Mouse (Mus musculus) hindbrain, embryonic 16.5 days (tissue): ENCODE data around the gene Ctdsp1. TPM values are rescaled to one million over a fixed set of nuclear protein-coding genes. Genes with fewer than 3 reads are reported as not detected.
A peak's percentile ranks its signal among the peaks of the same experiment; 100 is the strongest.

ENCODE experiments used
- ATAC-seq: fragments of 200-750 bp; cut with Nextera tagmentation; 2 replicates; pipeline ENCODE4 v1.8.0; 2017; ENCODE audit warnings: moderate TSS enrichment, moderate library complexity
- H3K27ac ChIP-seq: fragments of 300-500 bp; sonication (generic); 2 replicates; pipeline ENCODE4 v1.5.1; 2014; ENCODE audit warnings: low read depth, mild to moderate bottlenecking, control low read depth, low read length, moderate library complexity
- H3K27me3 ChIP-seq: fragments of 300-500 bp; sonication (generic); replicated peaks from 2 replicates; pipeline ENCODE4 v1.6.1; 2014; ENCODE audit warnings: low read length; ENCODE audit not compliant: control insufficient read depth, insufficient read depth
- H3K36me3 ChIP-seq: fragments of 300-500 bp; sonication (generic); 2 replicates; pipeline ENCODE4 v1.6.1; 2014; ENCODE audit warnings: mild to moderate bottlenecking, low read length, moderate library complexity, mixed read lengths; ENCODE audit not compliant: control insufficient read depth, insufficient read depth
- H3K4me1 ChIP-seq: fragments of 300-500 bp; sonication (generic); 2 replicates; pipeline ENCODE4 v1.6.1; 2014; ENCODE audit warnings: low read depth, low read length; ENCODE audit not compliant: control insufficient read depth, insufficient read depth
- H3K4me2 ChIP-seq: fragments of 300-500 bp; sonication (generic); 2 replicates; pipeline ENCODE4 v1.6.1; 2014; ENCODE audit warnings: mild to moderate bottlenecking, low read length, control low read depth, moderate library complexity
- H3K4me3 ChIP-seq: fragments of 300-500 bp; sonication (generic); 2 replicates; pipeline ENCODE4 v1.5.1; 2014; ENCODE audit warnings: mild to moderate bottlenecking, low read length, control low read depth, moderate library complexity
- H3K9ac ChIP-seq: fragments of 300-500 bp; sonication (generic); 2 replicates; pipeline ENCODE4 v1.6.1; 2014; ENCODE audit warnings: low read depth, mild to moderate bottlenecking, control low read depth, low read length, moderate library complexity
- H3K9me3 ChIP-seq: fragments of 300-500 bp; sonication (generic); 2 replicates; pipeline ENCODE4 v1.6.1; 2014; ENCODE audit warnings: mild to moderate bottlenecking, low read length, moderate library complexity; ENCODE audit not compliant: control insufficient read depth
- WGBS: fragments of 180-500 bp; shearing (Covaris S2); extraction: QIAGEN DNeasy Blood & Tissue Kit; methylation state at CpG from one replicate; pipeline ENCODE4 v1.1.7; 2014; 5-methylcytosine and 5-hydroxymethylcytosine counted together
- polyA plus RNA-seq: library from polyadenylated mRNA; unstranded; fragments of >200 nt; fragmentation: Nextera tagmentation; extraction: Ambion mirVana; gene quantifications from 2 replicates; pipeline ENCODE4 v1.2.1, GENCODE M21; 2015

The Ctdsp1 gene
- polyA plus RNA-seq, 1 experiment from 2014 or later, result 20.0 TPM

GRCm38 (mm10) chr1:74357531-74357930 lies 33.8 kb upstream of the Ctdsp1 start:
- Histone ChIP-seq H3K36me3 (peaks cover 4% of the 10 kb centered on the region), H3K27me3 (no peaks in the 10 kb centered on the region), H3K9ac (no peak overlapping the region), H3K4me3 (no peak overlapping the region), H3K27ac (no peak overlapping the region), H3K4me2 (no peak overlapping the region), H3K9me3 (no peaks in the 10 kb centered on the region), H3K4me1 (no peaks in the 10 kb centered on the region)
- ATAC-seq, result no peak

- Histone ChIP-seq H3K9me3 (no peaks in the 10 kb centered on the region), H3K27me3 (no peaks in the 10 kb centered on the region), H3K4me1 (no peaks in the 10 kb centered on the region), H3K36me3 (no peaks in the 10 kb centered on the region), H3K4me3 (no peak overlapping the region), H3K4me2 (no peak overlapping the region), H3K9ac (no peak overlapping the region), H3K27ac (no peak overlapping the region)
- ATAC-seq, result no peak
- 91% methylated on average over 5 of the region's 5 CpGs for WGBS
Measured at GRCm38 (mm10) chr1:74359952-74360517, 31.3 kb upstream of the Ctdsp1 start.

- Histone ChIP-seq H3K9me3 (no peaks in the 10 kb centered on the region), H3K4me3 (no peak within 1 kb of the TSS), H3K9ac (no peak within 1 kb of the TSS), H3K4me1 (no peaks in the 10 kb centered on the region), H3K27me3 (no peaks in the 10 kb centered on the region), H3K4me2 (0 out of 2 replicates have a peak within 1 kb of the TSS, but pooled peaks have one; percentile 4), H3K36me3 (no peaks in the 10 kb centered on the region), H3K27ac (no peak within 1 kb of the TSS)
- ATAC-seq, result peak; percentile 80
- WGBS, result 0% methylated on average over 2 of the region's 2 CpGs
Measured at GRCm38 (mm10) chr1:74361812-74362211, 29.5 kb upstream of the Ctdsp1 start, which contains the start of gene Catip. TSS of gene Catip (plus strand) at chr1:74362108.

GRCm38 (mm10) chr1:74362325-74363229 lies 28.7 kb upstream of the Ctdsp1 start:
- H3K4me1 ChIP-seq, result no peaks in the 10 kb centered on the region
- H3K9ac ChIP-seq, result no peak overlapping the region
- ATAC-seq, result peak; percentile 40; the same call in 1 of the 2 replicates
- WGBS, result 66% methylated on average over 17 of the region's 17 CpGs
- H3K4me2 ChIP-seq, result 0 out of 2 replicates have a peak overlapping the region, but pooled peaks have one; percentile 4
- no peaks in the 10 kb centered on the region for H3K9me3 ChIP-seq
- H3K27me3 ChIP-seq, result no peaks in the 10 kb centered on the region
- H3K27ac ChIP-seq, result no peak overlapping the region
- no peak overlapping the region for H3K4me3 ChIP-seq
- no peaks in the 10 kb centered on the region for H3K36me3 ChIP-seq

- ATAC-seq, result no peak
- Histone ChIP-seq H3K27ac (no peak overlapping the region), H3K4me3 (no peak overlapping the region), H3K9ac (no peak overlapping the region), H3K27me3 (no peaks in the 10 kb centered on the region), H3K4me2 (no peak overlapping the region), H3K9me3 (no peaks in the 10 kb centered on the region), H3K36me3 (no peaks in the 10 kb centered on the region), H3K4me1 (peaks cover 5% of the 10 kb centered on the region; the same call in 1 of the 2 replicates)
- WGBS, result 83% methylated on average over 5 of the region's 5 CpGs
Measured at GRCm38 (mm10) chr1:74363437-74363836, 27.9 kb upstream of the Ctdsp1 start.

- peaks cover 5% of the 10 kb centered on the region; the same call in 1 of the 2 replicates for H3K4me1 ChIP-seq
- H3K27me3 ChIP-seq, result no peaks in the 10 kb centered on the region
Measured at GRCm38 (mm10) chr1:74364270-74364669, 27.0 kb upstream of the Ctdsp1 start.

GRCm38 (mm10) chr1:74367886-74368645 lies 23.2 kb upstream of the Ctdsp1 start:
- no peaks in the 10 kb centered on the region for H3K36me3 ChIP-seq
- peaks cover 5% of the 10 kb centered on the region; the same call in 1 of the 2 replicates for H3K4me1 ChIP-seq
- H3K27ac ChIP-seq, result no peak overlapping the region
- no peaks in the 10 kb centered on the region for H3K27me3 ChIP-seq
- peak overlapping the region; percentile 37 for H3K4me3 ChIP-seq
- H3K9me3 ChIP-seq, result no peaks in the 10 kb centered on the region
- peak overlapping the region; percentile 59 for H3K9ac ChIP-seq
- 19% methylated on average over 34 of the region's 34 CpGs for WGBS
- peak overlapping the region; percentile 79 for H3K4me2 ChIP-seq
- peak; percentile 90 for ATAC-seq

More at GRCm38 (mm10) chr1:74364270-74364669, 27.0 kb upstream of the Ctdsp1 start:
- no peaks in the 10 kb centered on the region for H3K36me3 ChIP-seq
- 83% methylated on average over 8 of the region's 8 CpGs for WGBS
- no peak for ATAC-seq
- H3K27ac ChIP-seq, result no peak overlapping the region
- no peak overlapping the region for H3K4me3 ChIP-seq
- H3K9ac ChIP-seq, result no peak overlapping the region
- no peak overlapping the region for H3K4me2 ChIP-seq
- H3K9me3 ChIP-seq, result no peaks in the 10 kb centered on the region

- H3K9ac ChIP-seq, result no peak overlapping the region; the same call in 1 of the 2 replicates
- H3K9me3 ChIP-seq, result no peaks in the 10 kb centered on the region
- no peak for ATAC-seq
- H3K36me3 ChIP-seq, result no peaks in the 10 kb centered on the region
- H3K27ac ChIP-seq, result no peak overlapping the region
- peaks cover 5% of the 10 kb centered on the region; the same call in 1 of the 2 replicates for H3K4me1 ChIP-seq
- H3K27me3 ChIP-seq, result no peaks in the 10 kb centered on the region
- 63% methylated on average over 4 of the region's 4 CpGs for WGBS
- no peak overlapping the region for H3K4me2 ChIP-seq
- H3K4me3 ChIP-seq, result no peak overlapping the region
Measured at GRCm38 (mm10) chr1:74370040-74370439, 21.3 kb upstream of the Ctdsp1 start.
